Mouse (Mus musculus) left cerebral cortex, adult 8-10 months (tissue): ENCODE measurements around the gene Tmed1. TPM values are rescaled to one million over a fixed set of nuclear protein-coding genes. Genes with fewer than 3 reads are reported as not detected.
"Not testable (repeated sequence)": the region's sequence is repeated elsewhere in the genome, so short reads cannot be mapped to it uniquely, and the experiment has no call there.

Experiments used
- DNase-seq, 2 experiments: peaks; one replicate each; pipeline ENCODE4 v3.0.0; 2022; ENCODE audit warnings: low spot score in 2 of 2
- total RNA-seq, 4 experiments: library from RNA; stranded (reverse); gene quantifications; 2 replicates each; pipeline ENCODE4 v1.2.4; 2022

Tmed1 gene
- total RNA-seq, result 10 to 100 TPM; 15.1 to 18.4 (median 16.4) TPM

GRCm38 (mm10) chr9:21509772-21510688 lies at the start of gene Tmed1:
Gene Tmed1, minus strand, starts transcription at chr9:21510252.
- peak; percentile 94 to 95 for DNase-seq

- DNase-seq, result no peak
Observed at GRCm38 (mm10) chr9:21559151-21559550, 49.1 kb upstream of the Tmed1 start.

- no peak for DNase-seq
Observed at GRCm38 (mm10) chr9:21558366-21558765, 48.3 kb upstream of the Tmed1 start.

DNA sequence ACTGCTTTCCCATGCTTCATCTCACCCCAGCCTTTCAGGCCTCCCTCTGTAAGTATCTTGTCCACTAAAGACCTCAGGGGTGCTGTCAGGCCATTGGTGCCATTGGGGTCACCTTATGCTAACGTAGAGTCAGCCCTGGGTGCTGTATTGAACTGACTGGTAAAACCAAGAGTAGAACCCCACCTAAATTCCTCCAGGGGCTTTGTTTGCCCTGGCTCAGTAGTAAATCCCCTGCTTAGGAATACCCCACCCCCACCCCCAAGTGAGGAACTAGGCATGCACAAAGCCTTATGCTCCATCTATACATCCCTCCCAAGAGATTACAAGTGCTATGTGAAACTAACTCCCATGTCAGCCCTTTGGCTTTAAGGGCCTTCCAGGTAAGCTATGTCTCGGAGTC lies 47.5 kb upstream of the Tmed1 start:
- DNase-seq, result no peak

DNA sequence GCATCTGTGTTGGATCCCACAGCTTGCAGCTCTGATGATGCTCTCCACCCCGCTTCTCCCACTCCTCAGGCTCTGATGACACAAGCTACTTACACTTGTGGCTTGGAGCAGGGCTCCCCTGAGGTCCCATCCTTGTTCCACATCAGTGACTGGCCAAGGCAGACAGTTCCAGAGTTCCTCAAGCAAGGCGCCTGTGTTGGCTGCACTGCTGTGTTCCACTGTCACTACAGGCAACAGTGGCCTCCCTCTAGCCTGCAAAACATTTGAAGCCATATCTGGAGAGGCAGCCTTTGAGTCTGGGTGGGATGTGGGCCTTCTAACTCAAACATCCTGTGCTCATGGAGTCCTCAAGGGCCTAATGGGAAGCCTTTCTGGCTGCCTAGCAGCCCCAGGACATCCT lies 46.9 kb upstream of the Tmed1 start:
- no peak for DNase-seq

DNA sequence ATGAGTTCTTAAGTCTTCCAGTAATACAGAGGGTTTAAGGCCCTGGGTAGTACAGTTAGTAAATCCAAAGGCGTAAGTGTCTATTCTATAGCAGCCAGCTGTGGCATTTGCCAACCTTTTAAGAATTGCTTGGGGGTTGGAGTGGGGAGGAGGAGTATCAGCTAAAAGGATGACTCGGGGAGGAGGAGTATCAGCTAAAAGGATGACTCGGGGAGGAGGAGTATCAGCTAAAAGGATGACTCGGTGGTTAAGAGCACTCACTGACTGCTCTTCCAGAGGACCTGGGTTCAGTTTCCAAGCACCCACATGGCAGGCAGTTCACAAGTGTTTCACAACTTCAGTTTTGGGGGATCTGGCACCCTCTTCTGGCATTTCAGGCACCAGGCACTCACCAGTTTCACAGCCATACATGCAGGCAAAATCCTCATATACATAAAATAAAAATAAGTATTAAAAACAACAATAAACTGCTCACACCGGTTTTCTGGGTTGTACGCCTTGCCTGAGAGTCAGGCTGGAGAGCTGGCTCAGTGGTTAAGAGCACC lies 45.2 kb upstream of the Tmed1 start:
- no peak for DNase-seq

- no peak for DNase-seq
Observed at GRCm38 (mm10) chr9:21553607-21554273, 43.7 kb upstream of the Tmed1 start.

- no peak for DNase-seq
Observed at GRCm38 (mm10) chr9:21551049-21551448, 41.0 kb upstream of the Tmed1 start.

DNA sequence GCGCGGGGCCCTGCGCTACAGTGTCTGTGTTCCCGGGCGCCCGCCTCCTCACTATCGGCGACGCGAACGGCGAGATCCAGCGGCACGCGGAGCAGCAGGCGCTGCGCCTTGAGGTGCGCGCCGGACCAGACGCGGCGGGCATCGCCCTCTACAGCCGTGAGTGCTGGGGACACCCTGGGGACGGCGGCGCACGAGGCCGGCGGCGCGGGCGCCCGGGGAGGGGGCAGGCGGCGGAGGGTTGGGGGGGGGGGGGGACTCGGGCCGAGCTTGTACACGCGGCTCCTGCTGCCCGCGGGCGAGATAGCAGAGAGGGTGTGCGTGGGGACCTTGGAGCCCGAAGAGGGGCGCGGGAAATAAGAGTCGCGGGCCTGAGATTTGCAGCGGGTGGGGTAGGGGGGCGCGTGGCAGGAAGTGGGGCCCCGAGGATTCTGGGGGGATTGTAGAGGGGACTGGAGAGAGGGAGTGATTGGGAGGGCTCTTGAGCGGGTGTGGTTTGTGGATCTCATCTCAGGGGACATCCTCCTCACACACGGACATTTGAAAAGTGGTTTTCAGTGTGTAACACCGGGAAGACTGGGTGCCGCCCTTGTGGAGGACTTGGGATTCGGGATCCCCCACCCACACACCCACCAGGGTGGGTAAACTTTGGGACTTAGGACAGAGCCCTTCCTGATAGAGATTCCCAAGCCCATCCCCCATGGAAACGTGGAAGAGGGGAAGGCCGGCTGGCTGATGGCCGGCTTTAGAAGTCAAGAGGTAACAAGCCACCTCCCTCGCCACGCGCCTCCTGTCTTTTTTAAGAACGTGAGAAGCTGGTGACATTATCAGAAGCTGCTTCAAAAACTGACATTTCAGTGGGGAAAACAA lies 37.3 kb upstream of the Tmed1 start:
- peak in 1 of 2 experiments; percentile 55 for DNase-seq

DNA sequence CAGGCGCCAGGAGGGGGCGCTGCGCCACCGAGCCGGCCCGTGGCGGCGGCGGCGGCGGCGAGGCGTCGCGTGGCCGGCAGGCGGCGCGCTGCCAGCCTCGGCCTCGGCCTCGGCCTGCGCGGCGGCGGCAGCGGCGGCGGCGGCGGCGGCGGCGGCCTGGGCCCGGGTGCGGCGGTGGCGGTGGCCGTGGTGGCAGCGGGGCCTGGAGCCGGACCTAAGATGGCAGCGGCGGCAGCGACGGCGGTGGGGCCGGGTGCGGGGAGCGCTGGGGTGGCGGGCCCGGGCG lies 36.7 kb upstream of the Tmed1 start, which contains the start of gene Carm1:
TSS of gene Carm1 (plus strand) at position 106 of the 286 bp plus-strand sequence.
- peak; percentile 40 to 46 for DNase-seq

GRCm38 (mm10) chr9:21545916-21546788 lies 36.1 kb upstream of the Tmed1 start:
- peak; percentile 96 to 99 for DNase-seq

- DNase-seq, result no peak
Observed at GRCm38 (mm10) chr9:21545351-21545915, 35.4 kb upstream of the Tmed1 start.

DNA sequence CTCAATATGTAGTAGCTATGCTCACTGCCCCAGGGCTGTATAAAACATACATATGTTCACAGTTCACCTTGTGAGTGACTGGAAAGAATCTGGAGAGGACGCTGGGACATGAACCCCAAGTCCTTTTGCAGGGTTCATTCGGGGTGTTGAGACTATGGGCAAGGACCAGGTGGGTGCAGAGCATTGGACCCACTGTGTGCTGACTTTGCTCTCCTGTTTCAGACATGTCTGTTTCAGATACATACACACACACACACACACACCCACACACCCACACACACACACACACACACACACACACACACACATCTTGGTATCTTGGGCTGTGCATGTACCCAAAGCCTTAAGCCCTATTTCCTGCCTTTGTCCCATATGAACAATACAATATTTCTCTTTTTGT lies 31.9 kb upstream of the Tmed1 start:
- DNase-seq, result not testable (repeated sequence)

GRCm38 (mm10) chr9:21539981-21540753 lies 30.1 kb upstream of the Tmed1 start:
- DNase-seq, result no peak

GRCm38 (mm10) chr9:21537009-21537408 lies 27.0 kb upstream of the Tmed1 start:
- DNase-seq, result no peak

DNA sequence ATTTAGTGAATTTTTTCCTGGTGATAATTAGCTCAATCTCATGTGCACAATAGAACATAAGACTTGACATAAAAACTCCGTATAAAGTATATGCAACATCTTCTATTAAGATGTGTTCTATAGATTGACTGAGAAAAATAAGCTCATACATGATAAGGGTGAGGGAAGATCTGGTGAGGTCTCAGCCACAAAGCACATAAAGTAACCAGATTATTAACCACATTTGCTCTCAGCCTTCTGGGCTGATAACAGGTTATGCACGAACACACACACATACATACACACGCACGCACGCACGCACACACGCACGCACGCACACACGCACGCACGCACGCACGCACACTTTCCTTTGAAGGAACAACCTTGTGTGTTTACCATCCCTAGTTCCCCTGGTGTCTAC lies 26.4 kb upstream of the Tmed1 start:
- DNase-seq, result no peak

DNA sequence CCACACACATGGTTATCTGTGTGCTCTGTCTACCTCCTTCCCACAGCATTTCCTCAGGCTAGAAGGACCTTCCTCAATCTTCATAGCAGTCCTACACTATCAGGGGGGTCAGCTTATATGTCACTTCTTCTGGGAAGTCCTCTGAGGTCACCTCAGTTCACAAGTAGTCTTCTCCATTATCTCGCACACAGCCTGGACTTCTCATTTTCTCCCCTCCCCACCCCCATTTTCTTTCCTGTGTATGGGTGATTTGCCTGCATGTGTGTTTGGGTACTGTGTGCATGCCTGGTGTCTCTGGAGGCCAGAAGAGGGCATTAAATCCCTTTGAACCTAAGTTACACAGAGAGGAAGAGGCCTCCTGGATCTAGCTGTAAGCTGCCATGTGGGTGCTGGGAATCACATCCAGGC lies 17.9 kb upstream of the Tmed1 start:
- no peak for DNase-seq

DNA sequence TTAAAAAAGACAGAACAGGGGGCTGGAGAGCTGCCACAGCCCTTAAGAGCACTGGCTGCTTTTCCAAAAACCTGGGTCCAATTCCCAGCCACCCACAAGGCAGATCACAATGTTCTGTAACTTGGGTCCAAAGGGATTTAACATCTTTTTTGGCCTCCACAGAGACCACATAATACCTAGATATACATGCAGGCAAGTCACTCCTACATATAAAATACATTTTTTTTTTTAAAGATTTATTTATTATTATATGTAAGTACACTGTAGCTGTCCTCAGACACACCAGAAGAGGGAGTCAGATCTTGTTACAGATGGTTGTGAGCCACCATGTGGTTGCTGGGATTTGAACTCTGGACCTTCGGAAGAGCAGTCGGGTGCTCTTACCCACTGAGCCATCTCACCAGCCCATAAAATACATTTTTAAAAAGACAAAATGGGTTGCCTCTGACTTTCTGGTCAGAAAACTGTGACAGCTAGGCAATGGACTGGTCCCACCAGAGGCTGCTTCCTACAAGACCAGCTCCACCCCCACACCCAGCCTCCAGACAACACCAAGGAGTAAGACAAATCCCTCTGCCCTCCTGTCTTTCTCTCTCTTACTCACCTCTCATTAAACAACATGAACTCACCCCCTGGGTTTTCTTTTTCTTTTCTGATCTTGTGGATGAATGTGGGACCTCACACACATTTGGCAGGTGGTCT lies 17.2 kb upstream of the Tmed1 start:
- DNase-seq, result no peak

DNA sequence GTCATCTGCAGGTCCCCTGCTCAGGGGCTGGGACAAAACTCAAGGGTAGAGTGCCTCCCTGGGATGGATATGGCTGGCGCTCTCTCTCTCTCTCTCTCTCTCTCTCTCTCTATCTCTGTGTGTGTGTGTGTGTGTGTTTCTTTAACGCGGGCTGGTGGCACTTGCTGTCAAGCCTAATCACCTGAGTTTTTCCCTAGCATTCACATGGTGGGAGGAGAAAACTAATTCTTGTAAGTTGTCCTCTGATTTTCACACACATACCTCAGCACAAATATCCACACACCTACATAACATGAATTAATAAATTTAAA lies 16.5 kb upstream of the Tmed1 start:
- DNase-seq, result no peak
